Mouse (Mus musculus) embryo, embryonic 11.5 days (tissue): ENCODE data around the gene Lix1.
A peak's percentile ranks its signal among the peaks of the same experiment; 100 is the strongest.

Source experiments
- DNase-seq: peaks from one replicate; pipeline ENCODE4 v3.0.0-alpha.2; 2012; ENCODE audit warnings: low read depth, low spot score

Lix1 gene

DNA sequence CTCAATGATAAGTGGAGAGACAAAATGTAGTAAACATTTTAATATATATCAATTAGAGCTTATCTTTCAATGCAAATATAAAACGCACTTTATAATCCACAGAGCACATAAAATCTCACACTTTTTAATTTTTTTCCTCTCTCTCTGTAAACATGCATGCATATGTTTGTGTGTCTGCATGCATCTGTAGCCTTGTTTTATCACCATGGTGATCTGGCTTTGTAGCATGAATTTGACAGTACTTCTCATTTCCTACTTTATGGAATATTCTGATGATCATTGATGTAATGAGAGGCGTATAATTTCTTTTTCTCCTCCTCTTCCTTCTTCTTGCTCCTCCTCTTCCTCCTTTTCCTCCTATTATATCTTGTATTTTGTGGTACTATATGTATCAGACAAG lies 9.7 kb downstream of the Lix1 start:
- no peak for DNase-seq

GRCm38 (mm10) chr17:17414206-17414605 lies 11.7 kb downstream of the Lix1 start:
- no peak for DNase-seq

GRCm38 (mm10) chr17:17424609-17425307 lies 22.3 kb downstream of the Lix1 start:
- no peak for DNase-seq

DNA sequence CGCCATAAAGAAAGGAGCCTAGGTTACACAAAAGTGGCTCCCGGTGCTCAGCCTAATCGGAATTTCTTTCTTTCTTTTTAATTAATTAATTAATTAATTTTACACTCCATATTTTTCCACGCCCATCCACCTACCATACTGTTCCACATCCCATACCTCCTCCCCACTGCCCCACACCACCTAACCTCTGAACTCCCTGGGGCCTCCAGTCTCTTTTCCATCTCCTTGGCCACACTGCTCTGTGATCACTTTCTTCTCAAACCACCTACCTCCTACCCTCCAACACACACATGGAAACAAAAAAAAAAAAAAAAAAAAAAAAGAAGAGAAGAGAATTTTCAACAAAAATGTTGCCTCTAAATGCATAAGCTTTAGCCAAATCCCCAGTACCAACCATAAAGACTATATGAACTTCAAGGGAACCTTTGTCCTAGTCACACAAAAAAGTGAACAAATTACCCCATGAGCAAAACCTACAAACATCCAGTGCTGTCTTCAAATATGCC lies 22.9 kb downstream of the Lix1 start:
- DNase-seq: no peak

- DNase-seq: no peak
Measured at GRCm38 (mm10) chr17:17425906-17426305, 23.4 kb downstream of the Lix1 start.

GRCm38 (mm10) chr17:17428888-17429287 lies 26.4 kb downstream of the Lix1 start:
- DNase-seq: no peak

- no peak for DNase-seq
Measured at GRCm38 (mm10) chr17:17433679-17434078, 31.2 kb downstream of the Lix1 start.

DNA sequence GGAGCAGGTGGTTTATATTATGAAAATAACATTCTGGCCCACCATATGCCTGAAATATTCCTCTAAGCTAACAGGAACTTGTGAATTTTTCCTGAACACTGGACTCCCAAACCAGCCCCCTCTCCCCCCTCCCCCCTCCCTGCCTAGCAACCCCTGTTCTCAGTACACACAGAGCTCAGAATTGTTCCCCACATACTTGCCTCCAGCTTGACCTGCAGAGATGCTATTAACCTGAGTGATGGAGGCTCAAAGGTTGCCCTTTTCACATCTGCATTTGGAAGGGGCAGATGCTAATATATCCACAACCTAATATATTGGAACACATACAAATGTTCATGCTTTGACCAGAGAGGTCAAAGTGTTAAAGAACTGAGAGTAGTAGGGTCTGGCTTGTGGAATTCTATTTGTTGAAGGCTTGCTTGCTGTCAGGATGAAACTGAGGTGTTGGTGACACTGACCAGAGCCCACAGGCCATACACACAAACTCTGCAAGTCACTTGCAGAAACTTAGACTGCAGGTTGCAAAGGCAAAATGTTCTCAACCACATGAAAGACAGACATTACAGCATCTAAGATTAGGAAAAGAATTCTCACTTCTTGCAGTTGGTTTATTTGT lies 36.2 kb downstream of the Lix1 start:
- DNase-seq: peak; percentile 41

DNA sequence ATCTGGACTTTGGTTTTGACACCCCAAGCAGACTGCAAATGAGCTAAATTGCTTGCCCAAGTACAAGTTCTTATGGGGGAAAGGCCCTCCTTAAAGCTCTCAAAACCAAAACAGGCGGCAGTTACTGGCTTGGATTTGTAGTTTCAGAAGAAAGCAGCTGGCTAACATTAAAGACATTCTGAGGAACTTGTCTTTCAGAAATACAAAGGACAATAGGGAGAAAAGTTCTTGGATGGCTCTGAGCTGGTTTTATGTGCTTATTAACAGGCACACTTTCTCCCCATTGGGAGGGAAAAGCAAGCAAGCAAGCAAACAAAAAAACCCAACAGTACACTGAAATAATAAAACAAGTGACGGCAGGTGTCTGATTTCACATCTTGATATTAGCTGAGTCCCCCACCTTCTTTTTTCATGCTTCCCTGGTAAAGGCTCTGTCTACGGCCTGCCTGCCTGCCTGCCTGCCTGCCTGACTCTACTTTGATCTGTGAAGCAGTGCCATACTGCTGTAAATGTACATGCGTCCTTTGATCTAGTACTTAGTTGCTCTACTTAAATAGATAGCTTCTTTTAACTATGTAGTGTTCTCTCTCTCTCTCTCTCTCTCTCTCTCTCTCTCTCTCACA lies 39.5 kb downstream of the Lix1 start:
- no peak for DNase-seq

GRCm38 (mm10) chr17:17444297-17444886 lies 41.9 kb downstream of the Lix1 start:
- DNase-seq: no peak

GRCm38 (mm10) chr17:17446683-17447082 lies 44.2 kb downstream of the Lix1 start:
- no peak for DNase-seq

DNA sequence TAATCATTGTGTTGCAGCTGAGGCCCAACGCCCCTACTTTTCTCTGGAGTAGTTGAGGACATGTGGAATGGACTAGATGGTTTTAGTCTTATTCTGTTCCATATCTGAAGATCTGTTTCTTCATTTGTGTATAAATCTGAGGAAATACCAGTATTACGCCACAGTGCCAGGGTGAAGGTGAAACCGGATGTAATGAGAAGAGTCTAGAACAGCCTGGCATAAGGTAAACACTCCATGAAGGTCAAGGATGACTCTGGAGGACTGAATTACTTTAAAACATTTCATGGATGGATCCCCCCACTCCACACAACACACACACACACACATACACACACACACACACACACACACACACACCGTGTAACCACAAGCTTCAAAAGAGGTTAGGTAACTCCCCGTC lies 45.3 kb downstream of the Lix1 start:
- DNase-seq: no peak

GRCm38 (mm10) chr17:17448737-17449440 lies 46.4 kb downstream of the Lix1 start:
- DNase-seq: peak; percentile 32

- no peak for DNase-seq
Measured at GRCm38 (mm10) chr17:17449441-17449770, 46.9 kb downstream of the Lix1 start.

GRCm38 (mm10) chr17:17451102-17451501 lies 48.6 kb downstream of the Lix1 start:
- DNase-seq: no peak

- no peak for DNase-seq
Measured at GRCm38 (mm10) chr17:17452617-17453016, 50.1 kb downstream of the Lix1 start.

- DNase-seq: no peak
Measured at GRCm38 (mm10) chr17:17454573-17454972, 52.1 kb downstream of the Lix1 start.

- no peak for DNase-seq
Measured at GRCm38 (mm10) chr17:17485789-17486188, 83.3 kb downstream of the Lix1 start.

DNA sequence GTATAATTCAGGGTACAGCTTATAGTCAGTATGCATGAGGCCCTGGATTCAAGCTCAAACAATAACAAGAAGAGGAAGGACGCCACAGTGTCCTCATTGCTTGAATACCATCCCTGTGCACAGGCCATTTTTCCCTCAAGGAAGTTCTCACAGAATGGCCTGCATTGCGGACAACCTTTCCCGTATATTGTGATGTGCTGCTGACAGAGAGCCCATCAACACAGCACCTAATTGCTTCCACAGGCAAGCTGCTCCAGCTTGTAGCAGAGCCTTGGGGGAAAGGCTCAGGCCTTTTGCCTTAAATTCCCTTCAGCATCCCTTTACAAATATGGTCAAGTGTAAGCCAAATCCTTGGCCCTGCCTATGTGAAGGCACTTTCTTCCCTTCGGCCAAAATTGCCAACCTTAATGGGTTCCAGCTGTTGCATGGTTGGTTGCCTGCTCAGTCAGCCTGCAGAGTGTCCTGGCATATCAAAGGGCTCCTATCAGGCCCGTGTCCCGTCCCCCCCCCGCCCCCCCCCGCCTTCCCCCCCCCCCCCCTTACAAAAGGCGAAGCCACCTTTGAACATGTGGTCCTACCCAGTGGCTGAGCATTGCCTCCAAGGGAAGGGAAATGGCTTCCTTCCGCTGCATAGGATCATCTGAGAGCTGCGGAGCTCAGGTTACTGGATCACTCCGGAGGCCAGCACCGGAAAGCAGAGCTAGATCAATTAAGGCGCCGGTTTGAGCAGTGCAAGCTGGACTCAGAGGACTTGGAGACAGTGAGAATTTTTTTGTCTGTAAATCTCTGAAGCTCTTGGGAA lies 88.5 kb downstream of the Lix1 start:
- DNase-seq: peak; percentile 54

DNA sequence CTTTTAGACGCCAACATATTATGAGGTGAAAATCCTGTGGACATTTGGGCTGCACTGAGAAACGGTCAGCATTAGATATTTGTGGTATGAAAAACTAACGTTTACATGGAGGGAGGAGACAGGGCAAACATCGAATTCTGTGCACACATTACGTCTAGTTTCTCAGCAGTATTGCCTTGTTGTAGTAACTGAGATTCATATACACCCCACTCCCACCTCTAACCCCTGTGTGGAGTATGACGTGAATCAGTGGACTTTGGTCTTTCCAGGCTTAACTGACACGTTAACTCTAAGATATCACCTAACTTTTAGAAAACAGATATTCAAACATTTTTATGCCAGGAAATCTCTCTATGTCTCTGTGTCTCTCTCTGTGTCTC lies 89.1 kb downstream of the Lix1 start:
- no peak for DNase-seq

DNA sequence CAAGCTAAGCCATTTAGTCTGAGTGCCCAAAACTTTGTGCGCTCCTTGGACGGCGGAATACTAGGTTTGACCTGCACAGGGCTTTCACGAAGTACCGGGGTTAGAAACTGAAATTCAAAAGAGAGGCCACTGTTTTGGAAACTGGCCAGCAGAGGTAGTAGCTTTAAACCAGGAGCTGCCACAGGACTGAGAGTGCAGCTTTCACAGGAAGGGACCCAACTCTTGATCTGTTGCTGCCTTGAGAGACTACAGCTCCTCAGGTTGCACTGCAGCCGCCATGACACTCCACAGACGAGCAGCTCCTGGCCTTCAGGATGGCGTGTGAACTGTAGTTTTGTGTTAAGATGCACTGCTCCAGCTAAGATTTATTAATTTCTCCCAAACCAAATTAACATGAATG lies 89.6 kb downstream of the Lix1 start:
- DNase-seq: no peak
